Mouse (Mus musculus) myocyte (in vitro differentiated cells): Measurements from ENCODE around the gene Adam6a.
"Not testable (repeated sequence)": the region's sequence is repeated elsewhere in the genome, so short reads cannot be mapped to it uniquely, and the experiment has no call there.

Source experiments
- E2F4 ChIP-seq: IDR thresholded peaks from one replicate; pipeline ENCODE4 v1.6.1; 2011; ENCODE audit warnings: mild to moderate bottlenecking, control low read depth, moderate library complexity; ENCODE audit not compliant: insufficient read depth
- MAX ChIP-seq: IDR thresholded peaks from one replicate; pipeline ENCODE4 v1.6.1; 2011; ENCODE audit warnings: low read depth, mild to moderate bottlenecking, control low read depth
- MYOG ChIP-seq, 3 experiments: IDR thresholded peaks; one replicate each; pipeline ENCODE4 v1.6.1; 2011; ENCODE audit warnings: control low read depth in 2 of 3, low read depth in 2 of 3, mild to moderate bottlenecking in 2 of 3; ENCODE audit not compliant: insufficient read length in 2 of 3, control insufficient read depth in 1 of 3, insufficient read depth in 1 of 3
- POLR2A ChIP-seq: IDR thresholded peaks from one replicate; pipeline ENCODE4 v1.6.1; 2011; ENCODE audit warnings: low read depth, mild to moderate bottlenecking, control low read depth, moderate library complexity; ENCODE audit not compliant: insufficient read length
- SRF ChIP-seq: IDR thresholded peaks from one replicate; pipeline ENCODE4 v1.6.1; 2011; ENCODE audit warnings: low read depth; ENCODE audit not compliant: control insufficient read depth, insufficient read length
- TCF12 ChIP-seq: IDR thresholded peaks from one replicate; pipeline ENCODE4 v1.6.1; 2011; ENCODE audit warnings: mild to moderate bottlenecking, control low read depth; ENCODE audit not compliant: poor library complexity, insufficient read depth, severe bottlenecking
- USF1 ChIP-seq: IDR thresholded peaks from one replicate; pipeline ENCODE4 v1.6.1; 2011; ENCODE audit warnings: low read depth, mild to moderate bottlenecking, control low read depth, moderate library complexity

GRCm38 (mm10) chr12:113543608-113544007, at the start of gene Adam6a:
- not testable (repeated sequence) for TF ChIP-seq USF1; POLR2A; TCF12; MAX; E2F4; MYOG (IDR thresholded peaks at IDR 0.05; ENCODE audit: control insufficient read depth in 1 of 3, insufficient read depth in 1 of 3, insufficient read length in 2 of 3, low read depth in 2 of 3); SRF
